Mouse (Mus musculus) CH12.LX (cell line): Measurements from ENCODE around the gene Gstp1.

ENCODE experiments used
- CHD2 ChIP-seq: IDR thresholded peaks from 2 replicates; pipeline ENCODE4 v1.6.1; 2011; ENCODE audit warnings: low read length, improper control_type of control experiment
- CTCF ChIP-seq, 2 experiments: IDR thresholded peaks in 1 of 2; conservative IDR thresholded peaks in 1 of 2; 2 replicates each; pipeline ENCODE4 v1.5.1; 2011 to 2012; ENCODE audit warnings: low read depth in 2 of 2, low read length in 2 of 2, improper control_type of control experiment in 1 of 2, inconsistent platforms in 1 of 2, mild to moderate bottlenecking in 1 of 2, moderate library complexity in 1 of 2
- E2F4 ChIP-seq: IDR thresholded peaks from 2 replicates; pipeline ENCODE4 v1.6.1; 2011; ENCODE audit warnings: low read depth, low read length, improper control_type of control experiment; ENCODE audit not compliant: insufficient replicate concordance
- ELF1 ChIP-seq: IDR thresholded peaks from 2 replicates; pipeline ENCODE4 v1.6.1; 2014; ENCODE audit warnings: low read depth, mild to moderate bottlenecking, inconsistent platforms, low read length, improper control_type of control experiment
- EP300 ChIP-seq: IDR thresholded peaks from 2 replicates; pipeline ENCODE4 v1.6.1; 2011; ENCODE audit warnings: low read length, improper control_type of control experiment
- ETS1 ChIP-seq: conservative IDR thresholded peaks from 2 replicates; pipeline ENCODE4 v1.6.1; 2012; ENCODE audit warnings: low read depth, mild to moderate bottlenecking, inconsistent platforms, low read length, improper control_type of control experiment, moderate library complexity
- HCFC1 ChIP-seq: IDR thresholded peaks from 2 replicates; pipeline ENCODE4 v1.6.1; 2012; ENCODE audit warnings: low read depth, mild to moderate bottlenecking, inconsistent platforms, low read length, improper control_type of control experiment
- MAZ ChIP-seq: IDR thresholded peaks from 2 replicates; pipeline ENCODE4 v1.6.1; 2012; ENCODE audit warnings: low read depth, mild to moderate bottlenecking, inconsistent platforms, low read length, improper control_type of control experiment, moderate library complexity
- POLR2A ChIP-seq: IDR thresholded peaks from 2 replicates; pipeline ENCODE4 v1.6.1; 2011; ENCODE audit warnings: low read depth, mild to moderate bottlenecking, improper control_type of control experiment, low read length
- POLR2AphosphoS2 ChIP-seq: IDR thresholded peaks from 2 replicates; pipeline ENCODE4 v1.6.1; 2011; ENCODE audit warnings: low read depth, low read length, improper control_type of control experiment
- ZC3H11A ChIP-seq: IDR thresholded peaks from 2 replicates; pipeline ENCODE4 v1.6.1; 2012; ENCODE audit warnings: low read depth, mild to moderate bottlenecking, inconsistent platforms, low read length, improper control_type of control experiment
- ZKSCAN1 ChIP-seq: IDR thresholded peaks from 2 replicates; pipeline ENCODE4 v1.6.1; 2012; ENCODE audit warnings: low read depth, inconsistent platforms, low read length, improper control_type of control experiment, borderline replicate concordance
- ZNF384 ChIP-seq: IDR thresholded peaks from 2 replicates; pipeline ENCODE4 v1.6.1; 2012; ENCODE audit warnings: low read depth, low read length, improper control_type of control experiment, inconsistent platforms

GRCm38 (mm10) chr19:4055947-4056693 lies 18.3 kb upstream of the Gstp1 start:
- TF ChIP-seq CTCF (conservative IDR thresholded peaks at IDR 0.05 in 1 of 2, IDR thresholded peaks at IDR 0.05 in 1 of 2; ENCODE audit: low read depth in 2 of 2, low read length in 2 of 2) (no peak), POLR2A (no peak), ELF1 (no peak), EP300 (no peak), E2F4 (no peak), POLR2AphosphoS2 (no peak), CHD2 (no peak), ZC3H11A (no peak), HCFC1 (no peak), ETS1 (no peak), MAZ (no peak), ZKSCAN1 (no peak), ZNF384 (no peak)
